Mouse (Mus musculus): ENCODE data around the gene Ubac2. TPM values are rescaled to one million over a fixed set of nuclear protein-coding genes. Genes with fewer than 3 reads are reported as not detected.

Ubac2 gene
- polyA plus RNA-seq, 1 experiment from 2014 or later, result 67.5 TPM

DNA sequence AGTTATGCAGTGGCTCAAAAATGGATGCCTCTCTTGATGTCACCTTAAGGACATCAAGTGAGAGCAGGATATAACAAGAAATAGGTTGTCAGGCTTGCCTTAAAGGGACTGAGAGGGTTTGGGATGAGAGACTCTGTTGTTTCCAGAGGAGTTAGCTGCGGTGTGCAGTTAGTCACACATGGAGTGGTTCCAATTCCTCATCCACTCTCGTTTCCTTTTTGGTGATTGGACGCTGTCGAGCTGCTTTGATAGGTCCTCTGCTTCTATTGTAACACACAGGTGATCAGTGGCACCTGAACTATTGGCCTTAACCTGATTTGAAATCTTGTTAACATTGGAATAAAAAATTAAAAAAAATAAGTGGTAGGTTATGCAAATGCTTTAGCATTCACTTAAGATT is 44.3 kb downstream of the Ubac2 start:
- DNase-seq (ENCODE audit: low spot score) (no peak), ATAC-seq (replicated peaks; ENCODE audit: low FRiP score, low TSS enrichment, low read depth) (no peak)
- H3K9me3 ChIP-seq (ENCODE audit: control insufficient read depth, low read length), result no peaks in the 10 kb centered on the region
- no peaks in the 10 kb centered on the region for H3K27me3 ChIP-seq (replicated peaks; ENCODE audit: control insufficient read depth, insufficient read depth, low read length)
- H3K9ac ChIP-seq (ENCODE audit: low read length), result no peak overlapping the region
- H3K4me1 ChIP-seq (replicated peaks; ENCODE audit: control insufficient read depth, insufficient read depth, low read length), result no peaks in the 10 kb centered on the region; the same call in none of the 2 replicates
- no peak overlapping the region for H3K4me2 ChIP-seq (ENCODE audit: low read length)
- 84% methylated on average over 4 of the region's 4 CpGs for WGBS
- H3K36me3 ChIP-seq (ENCODE audit: control insufficient read depth, insufficient read depth, low read length), result peaks cover 1% of the 10 kb centered on the region; the same call in 1 of the 2 replicates
- H3K27ac ChIP-seq (ENCODE audit: low read depth), result no peak overlapping the region
- no peak overlapping the region for H3K4me3 ChIP-seq (ENCODE audit: low read depth, low read length)

DNA sequence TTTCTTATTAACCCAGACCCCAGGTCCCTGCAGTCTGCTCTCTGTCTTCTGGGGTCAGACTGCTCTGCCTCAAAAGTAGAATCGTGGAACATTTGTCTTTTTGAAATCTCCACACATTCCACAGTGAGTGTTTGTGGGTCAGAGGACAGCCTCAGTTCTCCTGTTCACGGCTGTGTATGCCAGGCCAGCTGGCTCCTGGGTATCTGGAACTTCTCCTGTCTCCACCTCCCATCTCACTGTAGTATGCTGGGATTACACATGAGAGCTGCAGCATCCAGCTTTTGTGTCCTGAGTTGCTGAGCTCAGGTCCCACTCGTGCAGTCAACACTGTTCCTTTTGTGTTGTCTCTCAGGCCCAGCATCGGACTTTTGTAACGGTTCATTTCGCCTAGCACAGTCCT is 46.5 kb downstream of the Ubac2 start:
- no peak overlapping the region for H3K9ac ChIP-seq (ENCODE audit: low read length)
- no peaks in the 10 kb centered on the region for H3K36me3 ChIP-seq (ENCODE audit: control insufficient read depth, insufficient read depth, low read length)
- DNase-seq (ENCODE audit: low spot score) (no peak), ATAC-seq (replicated peaks; ENCODE audit: low FRiP score, low TSS enrichment, low read depth) (no peak)
- no peak overlapping the region for H3K27ac ChIP-seq (ENCODE audit: low read depth)
- no peaks in the 10 kb centered on the region; the same call in none of the 2 replicates for H3K4me1 ChIP-seq (replicated peaks; ENCODE audit: control insufficient read depth, insufficient read depth, low read length)
- no peaks in the 10 kb centered on the region for H3K9me3 ChIP-seq (ENCODE audit: control insufficient read depth, low read length)
- H3K27me3 ChIP-seq (replicated peaks; ENCODE audit: control insufficient read depth, insufficient read depth, low read length), result no peaks in the 10 kb centered on the region
- 54% methylated on average over 6 of the region's 6 CpGs for WGBS
- H3K4me2 ChIP-seq (ENCODE audit: low read length), result no peak overlapping the region
- H3K4me3 ChIP-seq (ENCODE audit: low read depth, low read length), result no peak overlapping the region

GRCm38 (mm10) chr14:121926901-121927300 is 48.5 kb downstream of the Ubac2 start:
- Histone ChIP-seq H3K27me3 (replicated peaks; ENCODE audit: control insufficient read depth, insufficient read depth, low read length) (no peaks in the 10 kb centered on the region), H3K27ac (ENCODE audit: low read depth) (no peak overlapping the region), H3K4me2 (ENCODE audit: low read length) (no peak overlapping the region), H3K4me3 (ENCODE audit: low read depth, low read length) (no peak overlapping the region), H3K9me3 (ENCODE audit: control insufficient read depth, low read length) (no peaks in the 10 kb centered on the region), H3K4me1 (replicated peaks; ENCODE audit: control insufficient read depth, insufficient read depth, low read length) (no peaks in the 10 kb centered on the region; the same call in 1 of the 2 replicates), H3K9ac (ENCODE audit: low read length) (no peak overlapping the region), H3K36me3 (ENCODE audit: control insufficient read depth, insufficient read depth, low read length) (no peaks in the 10 kb centered on the region)
- DNase-seq (ENCODE audit: low spot score), result peak; percentile 37
- no peak for ATAC-seq (replicated peaks; ENCODE audit: low FRiP score, low TSS enrichment, low read depth)
- WGBS, result 87% methylated on average over 6 of the region's 6 CpGs

DNA sequence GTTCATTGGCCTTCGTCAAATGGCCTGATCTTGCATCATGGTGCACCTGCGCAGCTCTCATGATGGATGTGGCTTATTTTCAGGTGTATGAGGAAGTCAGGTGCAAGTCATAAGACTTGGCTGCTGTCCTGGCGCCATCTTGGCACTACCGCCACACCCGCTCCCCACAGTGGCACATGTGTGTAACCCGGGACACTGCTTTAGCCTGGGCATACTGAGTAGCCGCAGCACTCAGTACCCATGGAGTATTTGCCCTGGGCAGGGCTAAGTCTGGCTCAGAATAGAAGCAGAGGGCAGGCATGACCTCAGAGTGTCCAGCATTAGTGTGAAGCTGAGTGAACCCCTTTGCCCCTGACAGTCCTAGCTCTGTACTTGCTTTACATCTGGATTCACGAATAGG is 49.0 kb downstream of the Ubac2 start:
- Histone ChIP-seq H3K27me3 (replicated peaks; ENCODE audit: control insufficient read depth, insufficient read depth, low read length) (no peaks in the 10 kb centered on the region), H3K4me2 (ENCODE audit: low read length) (no peak overlapping the region), H3K9ac (ENCODE audit: low read length) (no peak overlapping the region), H3K36me3 (ENCODE audit: control insufficient read depth, insufficient read depth, low read length) (no peaks in the 10 kb centered on the region), H3K4me3 (ENCODE audit: low read depth, low read length) (no peak overlapping the region), H3K9me3 (ENCODE audit: control insufficient read depth, low read length) (no peaks in the 10 kb centered on the region), H3K4me1 (replicated peaks; ENCODE audit: control insufficient read depth, insufficient read depth, low read length) (no peaks in the 10 kb centered on the region; the same call in 1 of the 2 replicates), H3K27ac (ENCODE audit: low read depth) (no peak overlapping the region)
- no peak for ATAC-seq (replicated peaks; ENCODE audit: low FRiP score, low TSS enrichment, low read depth)
- WGBS, result 91% methylated on average over 8 of the region's 8 CpGs
- peak; percentile 42 for DNase-seq (ENCODE audit: low spot score)

DNA sequence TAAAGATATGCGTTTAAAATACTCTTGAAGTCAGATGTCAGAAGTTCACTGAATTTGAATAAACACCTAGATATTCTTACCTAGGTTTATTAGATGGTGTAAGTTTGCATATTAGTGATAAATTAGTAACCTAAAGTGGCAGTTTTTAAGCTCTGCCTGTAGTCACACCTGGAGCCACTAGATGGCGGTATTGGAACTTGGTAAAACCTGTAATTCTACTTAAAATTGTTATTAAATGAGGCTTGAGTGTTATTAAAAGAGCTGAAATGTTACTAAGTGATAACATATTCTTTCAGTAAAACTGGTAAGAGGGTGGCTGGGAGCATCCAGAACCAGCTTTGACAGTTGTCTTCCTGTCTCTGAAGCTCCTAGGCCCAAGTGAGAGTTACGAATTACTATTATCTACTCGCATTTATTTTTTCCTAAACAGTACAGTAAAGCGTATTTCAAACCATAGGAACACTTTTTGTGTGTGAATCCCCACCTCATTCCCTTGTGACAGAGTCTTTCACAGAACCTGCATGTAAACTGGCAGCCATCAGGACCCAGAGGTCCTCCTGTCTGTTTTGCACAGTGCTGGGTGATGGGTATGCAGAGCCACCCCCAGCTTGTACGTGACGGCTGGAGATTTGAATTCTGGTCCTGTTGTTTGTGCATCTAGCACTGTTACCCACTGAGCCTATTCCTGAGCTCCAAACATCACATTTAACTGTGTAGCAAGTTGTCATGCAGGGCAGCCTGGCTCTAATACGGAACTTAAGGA is 50.1 kb downstream of the Ubac2 start:
- Histone ChIP-seq H3K9ac (ENCODE audit: low read length) (no peak overlapping the region), H3K4me2 (ENCODE audit: low read length) (no peak overlapping the region), H3K27me3 (replicated peaks; ENCODE audit: control insufficient read depth, insufficient read depth, low read length) (no peaks in the 10 kb centered on the region), H3K9me3 (ENCODE audit: control insufficient read depth, low read length) (no peaks in the 10 kb centered on the region), H3K27ac (ENCODE audit: low read depth) (no peak overlapping the region), H3K4me3 (ENCODE audit: low read depth, low read length) (no peak overlapping the region), H3K4me1 (replicated peaks; ENCODE audit: control insufficient read depth, insufficient read depth, low read length) (no peaks in the 10 kb centered on the region; the same call in 1 of the 2 replicates), H3K36me3 (ENCODE audit: control insufficient read depth, insufficient read depth, low read length) (no peaks in the 10 kb centered on the region)
- peak; percentile 69 for DNase-seq (ENCODE audit: low spot score)
- 65% methylated on average over 8 of the region's 8 CpGs for WGBS
- ATAC-seq (replicated peaks; ENCODE audit: low FRiP score, low TSS enrichment, low read depth), result no peak

GRCm38 (mm10) chr14:121929243-121929951 is 51.0 kb downstream of the Ubac2 start:
- no peak overlapping the region for H3K4me2 ChIP-seq (ENCODE audit: low read length)
- no peaks in the 10 kb centered on the region; the same call in 1 of the 2 replicates for H3K4me1 ChIP-seq (replicated peaks; ENCODE audit: control insufficient read depth, insufficient read depth, low read length)
- no peaks in the 10 kb centered on the region for H3K9me3 ChIP-seq (ENCODE audit: control insufficient read depth, low read length)
- H3K27ac ChIP-seq (ENCODE audit: low read depth), result no peak overlapping the region
- no peaks in the 10 kb centered on the region for H3K27me3 ChIP-seq (replicated peaks; ENCODE audit: control insufficient read depth, insufficient read depth, low read length)
- H3K9ac ChIP-seq (ENCODE audit: low read length), result no peak overlapping the region
- 0 out of 2 replicates have a peak, but pooled peaks cover 6% of the 10 kb centered on the region for H3K36me3 ChIP-seq (ENCODE audit: control insufficient read depth, insufficient read depth, low read length)
- H3K4me3 ChIP-seq (ENCODE audit: low read depth, low read length), result no peak overlapping the region
- 79% methylated on average over 12 of the region's 12 CpGs for whole genome bisulfite sequencing
- peak; percentile 10 for DNase-seq (ENCODE audit: low spot score)
- ATAC-seq (replicated peaks; ENCODE audit: low FRiP score, low TSS enrichment, low read depth), result no peak

DNA sequence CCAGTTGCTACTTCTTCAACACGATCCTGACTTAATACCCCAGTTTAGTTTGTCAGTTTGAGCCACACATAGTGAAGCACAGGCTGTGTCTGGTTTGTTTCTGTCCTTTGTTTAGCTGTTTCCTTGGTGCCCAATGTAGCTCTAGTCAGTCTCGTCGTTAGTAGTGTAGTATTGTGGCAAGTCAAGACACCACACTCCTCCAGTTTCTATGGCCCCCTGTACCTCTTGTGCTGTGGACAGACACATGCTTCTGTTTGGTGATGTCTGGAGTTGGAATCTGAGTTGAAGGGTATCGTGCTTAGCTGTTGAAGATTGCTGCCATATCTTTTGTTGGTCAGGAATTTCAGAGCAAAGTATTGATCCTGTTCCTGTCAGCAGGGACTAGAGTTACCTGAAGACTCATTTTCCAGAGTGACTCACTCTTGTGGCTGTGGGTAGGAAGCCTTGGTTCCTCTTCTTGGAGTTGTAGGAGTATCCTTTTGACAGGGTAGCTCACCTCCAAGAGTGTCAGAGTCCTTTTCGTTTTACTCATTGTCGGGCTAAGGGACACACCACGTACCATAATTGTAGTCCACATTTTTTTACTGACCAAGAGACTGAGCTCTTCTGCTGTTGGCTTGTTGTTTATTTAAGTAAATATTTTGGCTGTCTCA is 52.4 kb downstream of the Ubac2 start:
- H3K27me3 ChIP-seq (replicated peaks; ENCODE audit: control insufficient read depth, insufficient read depth, low read length), result no peaks in the 10 kb centered on the region
- no peaks in the 10 kb centered on the region; the same call in 1 of the 2 replicates for H3K4me1 ChIP-seq (replicated peaks; ENCODE audit: control insufficient read depth, insufficient read depth, low read length)
- H3K9me3 ChIP-seq (ENCODE audit: control insufficient read depth, low read length), result peaks cover 7% of the 10 kb centered on the region; the same call in 1 of the 2 replicates
- 68% methylated on average over 7 of the region's 7 CpGs for WGBS
- H3K36me3 ChIP-seq (ENCODE audit: control insufficient read depth, insufficient read depth, low read length), result peaks cover 9% of the 10 kb centered on the region; the same call in 1 of the 2 replicates
- H3K27ac ChIP-seq (ENCODE audit: low read depth), result no peak overlapping the region
- no peak overlapping the region for H3K4me3 ChIP-seq (ENCODE audit: low read depth, low read length)
- DNase-seq (ENCODE audit: low spot score) (peak; percentile 45), ATAC-seq (replicated peaks; ENCODE audit: low FRiP score, low TSS enrichment, low read depth) (no peak)
- no peak overlapping the region for H3K9ac ChIP-seq (ENCODE audit: low read length)
- H3K4me2 ChIP-seq (ENCODE audit: low read length), result no peak overlapping the region

GRCm38 (mm10) chr14:121931594-121931993 is 53.2 kb downstream of the Ubac2 start:
- Histone ChIP-seq H3K36me3 (ENCODE audit: control insufficient read depth, insufficient read depth, low read length) (peaks cover 9% of the 10 kb centered on the region; the same call in 1 of the 2 replicates), H3K9ac (ENCODE audit: low read length) (no peak overlapping the region), H3K27ac (ENCODE audit: low read depth) (no peak overlapping the region), H3K4me3 (ENCODE audit: low read depth, low read length) (no peak overlapping the region), H3K4me2 (ENCODE audit: low read length) (no peak overlapping the region), H3K27me3 (replicated peaks; ENCODE audit: control insufficient read depth, insufficient read depth, low read length) (no peaks in the 10 kb centered on the region), H3K9me3 (ENCODE audit: control insufficient read depth, low read length) (peaks cover 8% of the 10 kb centered on the region; the same call in 1 of the 2 replicates), H3K4me1 (replicated peaks; ENCODE audit: control insufficient read depth, insufficient read depth, low read length) (no peaks in the 10 kb centered on the region; the same call in 1 of the 2 replicates)
- DNase-seq (ENCODE audit: low spot score) (peak; percentile 23), ATAC-seq (replicated peaks; ENCODE audit: low FRiP score, low TSS enrichment, low read depth) (no peak)
- WGBS, result 94% methylated on average over 3 of the region's 3 CpGs
